Mouse (Mus musculus) MN1 (cell line): ENCODE results near the gene Itga4.

Source experiments
- DNase-seq: peaks from one replicate; pipeline ENCODE4 v3.0.0-alpha.2; 2016; ENCODE audit warnings: low spot score

The Itga4 gene

GRCm38 (mm10) chr2:79255192-79256000 is at the start of gene Itga4:
Gene Itga4 (plus strand): TSS chr2:79255426.
- DNase-seq, result no peak

GRCm38 (mm10) chr2:79206191-79206755 is 49.0 kb upstream of the Itga4 start:
- DNase-seq, result no peak

- no peak for DNase-seq
These were observed 40.2 kb upstream of the Itga4 start for GRCm38 (mm10) chr2:79214982-79215381.

DNA sequence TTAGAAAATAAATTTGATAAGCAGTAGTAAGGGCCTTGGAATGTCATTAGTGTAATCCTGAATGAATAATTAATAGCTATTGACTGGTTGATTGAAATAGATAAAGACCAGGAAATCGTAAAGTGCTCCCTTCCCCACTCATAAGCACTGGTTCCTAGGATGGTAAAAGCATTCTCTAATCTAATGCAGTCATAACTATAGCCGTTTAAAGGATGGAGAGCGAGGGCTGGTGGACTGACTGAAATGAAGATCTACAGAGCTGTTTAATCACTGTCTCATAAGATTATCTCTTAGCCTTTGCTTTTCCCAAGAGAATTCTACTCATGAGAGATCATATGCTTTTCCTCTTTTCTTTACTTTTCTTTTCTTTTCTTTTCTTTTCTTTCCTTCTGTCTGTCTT is 39.7 kb upstream of the Itga4 start:
- no peak for DNase-seq

DNA sequence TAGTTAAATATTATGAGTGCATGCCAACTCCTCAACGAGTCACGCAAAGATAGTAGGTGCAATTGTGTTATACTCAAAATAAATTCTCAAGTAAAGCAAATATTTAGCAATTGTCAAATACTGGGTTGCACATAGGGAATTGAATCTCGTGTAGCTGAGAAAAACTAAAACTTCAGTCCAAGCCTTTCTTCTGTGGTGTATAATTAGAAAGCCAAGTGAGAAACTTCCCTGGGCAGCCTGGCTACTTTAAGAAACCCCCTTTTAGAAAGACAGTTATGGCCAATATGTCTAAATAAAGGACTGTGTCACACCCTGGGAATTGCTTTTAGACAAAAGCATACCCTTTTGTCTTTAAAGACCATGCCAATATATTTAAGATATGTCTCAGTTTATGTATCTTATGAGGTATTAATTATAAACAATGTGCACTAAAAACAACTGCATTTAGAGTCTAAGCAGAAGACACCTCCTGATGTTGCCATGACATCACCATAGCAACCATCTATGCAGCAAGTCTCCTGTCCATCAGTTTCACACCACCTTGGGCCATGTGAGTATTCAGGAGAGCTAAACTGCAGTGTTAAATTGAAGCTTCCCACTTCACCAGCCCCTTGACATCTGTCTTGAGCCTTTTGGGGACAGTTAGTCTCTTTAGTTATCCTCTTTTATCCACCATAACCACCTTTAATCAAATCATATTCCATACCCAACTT is 30.4 kb upstream of the Itga4 start:
- no peak for DNase-seq

DNA sequence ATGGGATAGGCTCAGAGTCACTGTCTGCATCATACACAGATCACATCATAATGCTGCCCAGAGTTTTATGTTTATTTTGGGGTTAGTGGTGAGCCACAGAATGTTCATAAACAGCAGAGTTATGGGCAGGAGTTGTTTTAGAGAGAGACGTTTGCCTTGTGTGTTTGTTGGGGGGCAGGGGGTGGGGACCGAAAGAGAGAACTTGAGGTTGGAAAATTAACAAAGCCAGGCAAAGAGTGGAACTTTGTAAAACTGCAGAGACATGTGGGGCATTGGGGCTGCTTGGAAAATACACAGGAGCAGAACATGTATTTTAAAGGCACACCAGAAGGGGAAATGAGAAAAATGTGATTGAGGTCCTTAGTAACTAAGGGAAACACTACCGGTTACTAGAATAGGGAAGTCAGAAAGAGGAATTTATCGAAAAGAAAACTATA is 27.4 kb upstream of the Itga4 start:
- DNase-seq, result no peak

DNA sequence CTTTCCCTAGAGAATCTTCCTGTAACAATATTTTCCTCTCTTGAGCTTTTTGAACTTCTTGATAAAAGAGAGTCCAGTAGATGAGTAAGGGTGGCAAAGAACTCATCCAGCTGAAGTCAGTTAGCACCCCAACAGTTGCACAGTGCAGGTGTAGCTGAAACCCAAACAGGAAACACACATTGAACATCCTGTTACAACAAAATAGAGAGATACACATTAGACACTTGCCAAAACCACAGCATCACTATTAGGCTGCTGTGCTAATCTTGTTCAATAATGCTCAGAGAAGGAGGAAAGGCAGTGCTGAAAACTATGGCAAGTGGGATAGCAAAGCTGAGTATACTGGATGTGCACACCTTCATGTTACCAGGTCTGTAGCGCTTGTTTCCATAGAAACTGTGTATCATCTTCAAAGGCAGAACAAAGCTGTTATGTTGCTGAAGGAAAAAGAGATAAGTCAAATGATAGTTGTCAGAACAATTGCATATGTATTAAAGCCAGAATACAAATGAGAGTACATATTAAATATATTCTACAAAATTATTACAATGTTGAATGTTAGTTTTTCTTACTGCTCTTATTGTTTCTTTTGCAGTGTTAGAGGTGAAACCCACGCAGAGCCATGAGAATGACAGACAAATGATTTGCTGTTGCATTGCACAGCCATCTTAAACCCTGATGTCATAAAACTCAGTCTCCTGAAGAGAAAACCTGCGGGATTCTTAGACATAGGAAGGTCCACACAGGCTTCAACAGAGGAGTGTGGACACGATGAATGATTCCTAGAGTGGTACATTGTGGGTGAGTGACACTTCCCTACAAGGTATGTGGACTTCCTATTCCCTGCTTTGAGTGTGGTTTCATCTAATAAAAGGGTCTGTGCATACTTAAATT is 23.9 kb upstream of the Itga4 start:
- no peak for DNase-seq

DNA sequence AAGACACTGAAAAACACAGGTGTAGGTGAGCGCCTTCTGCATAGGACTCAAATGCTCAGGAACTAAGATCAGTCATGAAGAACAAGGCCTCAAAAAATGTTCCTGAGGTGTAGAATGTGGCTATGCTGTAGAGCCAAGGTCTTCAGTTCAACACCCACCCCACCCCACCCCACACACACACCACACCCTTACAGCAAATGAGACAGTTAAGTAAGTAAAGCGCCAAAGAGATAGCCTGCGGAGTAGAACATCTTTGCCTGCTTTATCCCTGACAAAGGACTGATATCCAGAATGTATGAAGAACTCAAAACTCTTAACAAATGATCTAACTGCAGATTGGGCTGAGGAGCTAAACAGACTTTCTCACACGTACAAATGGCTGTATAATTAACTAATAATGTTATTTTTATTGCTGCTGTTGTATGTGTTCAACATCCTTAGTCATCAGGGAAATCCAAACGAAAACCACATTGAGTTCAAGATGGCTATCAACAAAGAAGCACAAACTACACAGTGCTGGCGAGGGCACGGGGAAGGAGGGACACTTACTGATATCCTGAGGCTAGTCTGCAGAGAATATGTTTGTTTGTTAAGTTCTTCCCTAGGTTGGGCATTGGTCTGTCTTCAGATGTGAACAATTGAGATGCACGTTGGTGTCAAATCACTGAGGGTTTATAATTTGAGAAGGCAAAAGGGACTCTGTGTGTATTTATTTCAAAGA is 19.3 kb upstream of the Itga4 start:
- DNase-seq, result no peak

DNA sequence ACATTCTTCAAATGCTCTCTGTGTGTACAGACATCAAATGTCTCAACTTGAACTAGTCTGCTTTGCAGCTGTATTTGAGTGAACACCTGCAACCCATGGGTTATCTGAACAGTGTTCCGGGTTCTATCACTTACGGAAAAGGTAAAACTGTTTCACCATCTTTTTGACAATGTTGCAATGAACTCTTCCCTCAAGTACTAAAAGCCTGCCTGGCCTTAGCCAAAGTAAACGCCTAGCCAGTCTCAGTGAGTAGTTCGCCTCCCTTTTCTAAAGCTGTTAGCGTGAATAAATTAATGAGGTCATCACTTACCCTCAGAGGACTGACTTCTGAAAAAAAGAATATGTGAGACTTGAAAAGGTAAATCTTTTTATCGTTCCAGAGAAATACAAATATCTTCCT is 18.0 kb upstream of the Itga4 start:
- DNase-seq, result no peak

DNA sequence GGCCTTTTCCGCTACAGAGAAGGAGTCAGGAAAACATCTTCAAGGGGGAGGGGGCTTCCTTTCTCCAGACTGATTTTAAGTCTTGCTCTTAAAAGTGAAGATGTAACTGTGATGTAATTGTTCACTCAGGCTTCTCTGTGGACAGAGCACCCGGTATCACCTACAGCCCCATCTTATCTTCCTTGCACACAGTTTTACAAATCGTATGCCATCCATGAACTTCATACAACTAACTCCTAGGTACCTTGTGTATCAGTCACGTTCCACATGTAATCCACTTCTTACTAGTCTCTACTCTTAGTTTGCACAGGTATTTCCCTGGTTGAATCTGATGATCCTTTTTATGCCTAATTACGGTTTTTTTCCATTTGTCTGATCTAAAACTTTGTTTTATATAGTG is 10.9 kb upstream of the Itga4 start:
- DNase-seq, result no peak

DNA sequence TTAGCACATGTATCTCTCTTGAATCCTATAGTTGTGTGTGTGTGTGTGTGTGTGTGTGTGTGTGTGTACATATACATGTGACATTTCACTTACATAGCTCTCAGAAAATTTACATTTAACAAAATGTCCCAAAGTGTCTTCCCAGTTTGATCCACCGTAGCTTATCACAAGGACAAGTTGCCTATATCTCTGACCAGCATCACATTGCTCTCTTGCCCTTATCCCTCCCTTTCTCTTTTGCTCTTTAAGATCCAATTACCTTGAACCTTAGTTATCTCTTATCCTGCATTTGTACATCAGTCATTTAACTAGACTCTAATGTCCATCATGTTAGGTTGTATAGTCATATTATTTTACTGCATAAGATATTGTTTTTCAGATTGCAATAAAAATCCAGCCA is 10.5 kb upstream of the Itga4 start:
- DNase-seq, result no peak

GRCm38 (mm10) chr2:79248283-79248682 is 6.9 kb upstream of the Itga4 start:
- no peak for DNase-seq

- DNase-seq, result no peak
These were observed 4.7 kb upstream of the Itga4 start for GRCm38 (mm10) chr2:79250510-79250909.

DNA sequence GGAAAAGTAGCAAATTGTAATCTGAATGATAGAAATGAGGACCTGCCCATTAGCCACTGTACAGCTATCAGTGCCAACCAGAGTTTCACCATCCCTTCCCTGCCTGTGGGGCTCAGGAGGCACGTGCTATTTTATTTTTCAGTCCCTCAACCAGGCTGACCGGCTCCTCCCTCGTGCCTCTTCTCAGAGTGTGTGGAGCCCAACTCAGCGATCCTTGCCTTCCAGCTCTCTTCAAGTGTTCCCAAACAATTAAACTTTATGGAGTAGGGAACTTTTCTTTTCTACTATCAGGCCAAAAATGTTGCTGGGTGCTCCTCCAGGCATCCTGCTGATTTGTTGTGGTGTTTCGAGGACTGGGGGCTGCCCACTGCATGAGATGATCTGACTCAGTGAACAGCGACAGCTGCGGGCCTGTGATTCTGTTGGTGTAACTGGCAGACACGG is 1.4 kb upstream of the Itga4 start:
- DNase-seq, result no peak

DNA sequence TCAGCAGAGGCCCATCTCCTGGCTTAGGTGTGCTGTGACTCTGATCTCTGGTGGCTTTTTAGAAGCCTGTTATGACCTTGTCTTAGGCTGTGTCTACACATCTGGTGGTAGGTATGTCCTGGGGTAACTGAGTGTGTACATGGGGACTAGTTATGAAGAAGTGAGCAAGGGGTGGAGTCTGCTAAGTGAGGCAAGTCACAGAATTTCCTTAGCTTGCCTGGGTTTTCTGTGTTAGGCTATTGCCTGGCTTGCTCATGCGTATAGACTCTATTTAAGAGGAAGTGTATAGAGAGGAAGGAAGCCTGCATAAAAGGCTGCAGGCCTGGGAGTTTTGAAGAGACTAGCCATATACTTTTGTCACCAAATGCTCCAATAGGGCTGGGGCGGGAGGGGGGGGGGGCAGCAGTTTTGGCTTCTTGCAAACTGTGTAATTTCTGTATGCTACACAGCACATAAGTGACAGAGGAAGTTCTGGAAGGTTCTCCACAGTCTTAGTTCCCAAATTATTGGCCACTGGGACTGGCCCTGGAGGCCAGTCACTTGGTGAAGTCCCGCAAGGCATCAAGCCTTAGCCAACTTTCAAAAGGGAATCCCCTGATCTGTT is 536 bp upstream of the Itga4 start:
- no peak for DNase-seq

GRCm38 (mm10) chr2:79256001-79256339 is 744 bp downstream of the Itga4 start:
- no peak for DNase-seq

DNA sequence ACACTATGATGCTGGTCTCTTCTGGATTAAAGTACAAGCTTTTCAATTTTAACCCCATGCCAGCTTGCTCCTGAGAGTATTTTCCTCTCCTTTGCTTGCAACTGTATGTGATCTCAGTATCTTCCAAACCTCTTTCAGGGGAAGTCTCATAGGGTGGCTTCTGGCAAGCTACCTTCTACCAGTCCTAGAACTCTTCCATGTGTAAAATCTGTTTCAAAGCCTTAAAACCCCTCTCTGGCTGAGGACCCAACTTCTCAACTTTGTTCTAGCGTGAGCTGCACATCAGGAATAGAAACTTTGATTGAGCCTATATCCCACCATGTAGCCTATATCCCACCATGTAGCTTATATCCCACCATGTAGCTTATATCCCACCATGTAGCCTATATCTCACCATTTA is 1.1 kb downstream of the Itga4 start:
- DNase-seq, result no peak

DNA sequence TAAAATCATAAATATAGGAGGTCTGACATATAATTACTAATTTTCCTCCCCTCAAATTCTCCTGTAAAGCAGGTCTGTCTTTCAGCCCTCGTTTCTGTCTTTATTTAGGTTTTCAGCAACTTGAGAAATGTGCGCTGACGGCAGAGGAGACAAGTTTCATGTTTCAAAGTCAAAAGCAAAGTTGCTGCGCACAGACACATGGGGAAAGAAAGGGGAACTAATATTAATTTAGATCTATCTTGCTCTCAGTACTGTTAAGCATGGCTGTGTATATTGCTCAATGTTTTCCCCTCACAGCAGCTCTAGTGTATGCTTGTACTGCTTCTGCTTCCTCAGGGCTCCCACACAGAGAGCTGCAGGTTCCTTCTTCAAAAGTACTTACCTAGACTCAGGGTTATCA is 1.7 kb downstream of the Itga4 start:
- DNase-seq, result no peak

DNA sequence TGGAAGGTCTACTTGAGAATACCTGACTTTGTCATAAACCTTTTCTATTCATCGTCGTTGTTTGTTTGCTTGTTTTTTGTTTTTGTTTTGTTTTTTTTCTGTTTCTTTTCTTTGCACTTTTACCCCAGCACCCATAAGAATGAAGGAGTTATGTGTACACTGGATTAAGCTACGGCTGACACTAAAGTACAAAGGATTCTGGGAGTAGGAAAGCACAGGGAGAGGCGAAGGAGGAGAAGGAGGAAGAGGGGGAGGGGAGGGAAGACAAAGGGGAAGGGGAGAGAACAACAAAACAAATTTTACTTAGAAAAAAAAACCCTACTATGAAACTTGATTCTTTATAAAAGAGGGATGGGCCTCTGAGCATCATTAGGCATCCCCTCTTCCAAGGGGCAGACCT is 2.2 kb downstream of the Itga4 start:
- DNase-seq, result no peak

GRCm38 (mm10) chr2:79259326-79259725 is 4.1 kb downstream of the Itga4 start:
- DNase-seq, result no peak

GRCm38 (mm10) chr2:79265665-79266064 is 10.4 kb downstream of the Itga4 start:
- peak; percentile 21 for DNase-seq
